Mouse (Mus musculus): ENCODE results near the gene Gm2115. TPM values are rescaled to one million over a fixed set of nuclear protein-coding genes. Genes with fewer than 3 reads are reported as not detected.
A peak's percentile ranks its signal among the peaks of the same experiment; 100 is the strongest.

Gene Gm2115
- polyA plus RNA-seq, 1 experiment from 2014 or later, result 0.47 TPM

DNA sequence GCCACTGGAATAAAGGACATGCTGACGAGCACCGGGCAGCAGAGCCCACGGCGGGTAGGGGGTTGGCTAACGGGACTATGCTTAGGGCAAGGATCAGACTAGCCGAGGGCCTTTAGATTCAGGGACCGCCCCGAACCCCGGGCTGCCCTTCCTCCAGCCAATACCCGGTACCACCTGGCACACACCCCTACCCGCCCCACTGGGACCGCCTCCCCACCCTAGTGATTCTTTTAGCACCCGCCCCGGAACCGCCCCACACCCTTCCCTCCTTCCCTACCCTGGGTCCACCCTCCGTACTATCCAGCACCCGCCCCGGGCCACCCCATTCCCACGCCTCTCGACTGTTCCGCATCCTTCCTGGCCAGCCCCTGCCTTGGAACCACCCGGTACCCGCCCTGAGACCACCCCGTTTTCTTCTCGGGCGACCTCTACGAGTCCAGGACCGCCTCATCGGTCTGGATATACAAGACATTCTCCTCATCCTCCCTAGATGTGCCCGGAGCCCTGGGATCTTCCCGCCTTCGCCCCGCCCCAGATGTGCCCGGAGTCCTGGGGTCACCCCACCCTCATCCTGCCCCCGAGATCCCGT, 77.0 kb downstream of the Gm2115 start:
- no peaks in the 10 kb centered on the region for H3K36me3 ChIP-seq
- WGBS, result under 1% methylated on average over 36 of the region's 36 CpGs

DNA sequence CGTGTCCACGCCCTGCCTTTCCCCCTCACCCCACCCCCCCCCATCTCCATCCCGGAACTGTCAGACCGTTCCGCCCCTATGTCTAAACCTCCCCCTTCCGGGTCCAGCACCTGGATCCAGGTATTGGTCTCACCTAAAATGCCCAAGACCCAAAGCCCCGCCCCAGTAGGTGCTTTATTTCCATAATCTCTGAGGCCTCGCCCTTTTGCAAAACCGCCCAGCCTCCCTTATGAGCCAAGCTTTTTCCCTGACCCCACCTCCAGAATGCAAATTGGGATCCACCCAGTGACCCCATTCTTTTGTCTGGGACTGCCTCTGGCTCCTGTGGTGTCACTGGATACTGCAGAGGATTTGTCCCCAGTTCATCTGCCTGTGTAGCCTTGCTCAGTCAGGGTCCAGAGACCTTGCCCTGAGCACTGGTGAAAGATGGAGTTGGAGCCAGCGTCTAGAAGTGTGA, 77.6 kb downstream of the Gm2115 start, which contains the start of gene Fah:
Fah (minus strand) TSS at position 430 of the 457 bp plus-strand sequence.
- no peaks in the 10 kb centered on the region for H3K9me3 ChIP-seq (replicated peaks)
- ATAC-seq (replicated peaks; ENCODE audit: insufficient number of reproducible peaks, insufficient read depth, low FRiP score, low read depth), result no peak; the same call in 1 of the 2 replicates
- no peak within 1 kb of the TSS for H3K27ac ChIP-seq
- under 1% methylated on average over 10 of the region's 10 CpGs for WGBS
- peak within 1 kb of the TSS; percentile 66 for H3K4me3 ChIP-seq
- no peaks in the 10 kb centered on the region for H3K36me3 ChIP-seq
- H3K9ac ChIP-seq, result peak within 1 kb of the TSS; percentile 64
- peaks cover 15% of the 10 kb centered on the region for H3K4me1 ChIP-seq (replicated peaks)
- H3K4me2 ChIP-seq, result peak within 1 kb of the TSS; percentile 98
- no peaks in the 10 kb centered on the region for H3K27me3 ChIP-seq

More for the DNA sequence above, 77.0 kb downstream of the Gm2115 start:
- Histone ChIP-seq H3K27ac (no peak overlapping the region), H3K4me2 (peak overlapping the region; percentile 98), H3K9ac (peak overlapping the region; percentile 64), H3K9me3 (replicated peaks) (no peaks in the 10 kb centered on the region), H3K4me1 (replicated peaks) (peaks cover 15% of the 10 kb centered on the region), H3K27me3 (no peaks in the 10 kb centered on the region), H3K4me3 (peak overlapping the region; percentile 66)
- ATAC-seq (replicated peaks; ENCODE audit: insufficient number of reproducible peaks, insufficient read depth, low FRiP score, low read depth), result peak; percentile 82

DNA sequence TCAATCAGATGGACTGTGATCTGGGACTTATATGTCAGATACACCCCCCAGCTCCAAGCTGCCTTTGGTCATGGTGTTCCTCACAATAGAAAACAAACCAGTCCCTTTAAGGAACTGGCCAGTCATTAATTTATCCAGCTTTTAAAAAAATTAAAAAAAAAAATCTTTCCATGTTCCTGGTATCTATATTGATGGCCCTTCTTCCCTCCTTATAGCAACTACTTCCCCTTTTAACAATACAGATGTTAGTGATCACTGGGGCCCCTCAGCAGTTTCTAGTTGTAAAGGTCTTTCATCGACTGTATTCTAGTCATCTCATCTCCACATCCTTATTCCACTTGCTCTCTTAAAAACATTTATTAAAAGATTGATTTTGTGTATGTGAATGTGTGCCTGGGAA, 82.9 kb downstream of the Gm2115 start:
- 80% methylated on average over 1 of the region's 1 CpGs for WGBS
- Histone ChIP-seq H3K27me3 (no peaks in the 10 kb centered on the region), H3K9me3 (replicated peaks) (no peaks in the 10 kb centered on the region), H3K4me3 (no peak overlapping the region), H3K9ac (no peak overlapping the region), H3K4me2 (no peak overlapping the region), H3K4me1 (replicated peaks) (peaks cover under 1% of the 10 kb centered on the region; the same call in 1 of the 2 replicates), H3K27ac (no peak overlapping the region), H3K36me3 (no peaks in the 10 kb centered on the region)
- ATAC-seq (replicated peaks; ENCODE audit: insufficient number of reproducible peaks, insufficient read depth, low FRiP score, low read depth), result no peak

DNA sequence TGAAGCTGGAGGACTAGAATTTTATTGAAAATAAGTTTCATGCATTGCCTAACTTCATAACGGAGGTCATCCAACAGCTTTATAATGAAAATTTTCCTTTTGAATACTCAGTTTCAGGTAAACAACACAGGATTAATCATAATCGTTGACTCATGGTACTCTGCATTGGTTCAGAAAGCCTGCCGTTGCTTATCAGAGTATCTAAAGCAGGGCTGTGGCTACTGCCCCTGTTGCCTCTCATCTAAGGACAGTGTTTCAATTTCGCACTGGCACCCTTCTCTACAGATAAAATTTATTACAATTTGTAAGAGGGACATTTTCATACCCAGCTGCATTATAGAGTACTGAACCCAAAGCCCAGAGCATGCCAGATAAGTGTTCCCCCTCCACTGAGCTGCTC, 83.7 kb downstream of the Gm2115 start:
- H3K27me3 ChIP-seq, result no peaks in the 10 kb centered on the region
- no peak overlapping the region for H3K27ac ChIP-seq
- WGBS, result 69% methylated on average over 4 of the region's 4 CpGs
- ATAC-seq (replicated peaks; ENCODE audit: insufficient number of reproducible peaks, insufficient read depth, low FRiP score, low read depth), result no peak
- H3K9me3 ChIP-seq (replicated peaks), result no peaks in the 10 kb centered on the region
- no peaks in the 10 kb centered on the region for H3K4me1 ChIP-seq (replicated peaks)
- peaks cover 7% of the 10 kb centered on the region; the same call in 1 of the 2 replicates for H3K36me3 ChIP-seq
- H3K4me3 ChIP-seq, result no peak overlapping the region
- H3K9ac ChIP-seq, result no peak overlapping the region
- H3K4me2 ChIP-seq, result no peak overlapping the region

DNA sequence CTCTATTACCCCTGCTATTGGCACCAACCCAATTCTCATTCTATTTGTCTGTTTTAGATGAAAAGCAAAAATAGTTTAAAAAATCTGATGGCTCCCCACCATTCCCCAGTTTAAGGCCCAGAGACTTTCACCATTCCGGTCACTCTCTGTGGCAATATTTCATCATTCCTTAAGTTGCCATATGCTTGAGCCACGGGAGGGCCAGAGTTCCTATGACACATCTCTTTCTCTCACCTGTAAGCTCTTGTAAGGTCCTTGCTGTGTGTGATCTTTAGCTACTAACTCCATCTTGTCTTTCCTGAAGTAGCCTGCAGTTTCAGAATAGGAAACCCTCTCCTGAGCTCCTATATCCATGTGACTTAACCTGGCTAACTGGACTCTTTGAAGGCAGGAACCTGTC, 90.2 kb downstream of the Gm2115 start:
- no peak overlapping the region for H3K4me2 ChIP-seq
- 91% methylated on average over 2 of the region's 2 CpGs for WGBS
- no peak overlapping the region for H3K27ac ChIP-seq
- H3K4me3 ChIP-seq, result no peak overlapping the region
- no peaks in the 10 kb centered on the region for H3K27me3 ChIP-seq
- H3K4me1 ChIP-seq (replicated peaks), result no peaks in the 10 kb centered on the region
- no peak overlapping the region for H3K9ac ChIP-seq
- no peaks in the 10 kb centered on the region for H3K9me3 ChIP-seq (replicated peaks)
- peaks cover 26% of the 10 kb centered on the region for H3K36me3 ChIP-seq
- no peak for ATAC-seq (replicated peaks; ENCODE audit: insufficient number of reproducible peaks, insufficient read depth, low FRiP score, low read depth)

DNA sequence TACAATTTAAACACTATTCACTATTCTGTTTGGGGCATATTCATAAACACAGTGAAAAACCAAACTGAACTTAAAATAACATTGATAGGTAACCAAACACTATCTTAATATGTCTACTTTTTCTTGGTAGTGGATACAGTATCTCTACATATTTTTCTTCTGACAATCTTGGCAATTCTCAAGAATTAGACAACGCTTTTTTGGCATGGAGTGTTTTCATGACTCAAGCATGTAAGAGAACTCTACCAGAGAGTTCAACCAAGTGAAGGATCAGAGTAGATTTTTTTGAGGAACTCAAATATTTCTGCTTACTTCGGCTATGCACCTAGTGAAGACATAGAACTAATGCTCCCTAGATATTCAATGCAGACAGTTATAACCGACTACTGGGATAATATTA, 92.2 kb downstream of the Gm2115 start:
- H3K4me1 ChIP-seq (replicated peaks), result no peaks in the 10 kb centered on the region
- peaks cover 32% of the 10 kb centered on the region for H3K36me3 ChIP-seq
- no peaks in the 10 kb centered on the region for H3K27me3 ChIP-seq
- H3K27ac ChIP-seq, result no peak overlapping the region
- H3K9ac ChIP-seq, result no peak overlapping the region
- H3K4me2 ChIP-seq, result no peak overlapping the region
- H3K9me3 ChIP-seq (replicated peaks), result no peaks in the 10 kb centered on the region
- no peak overlapping the region for H3K4me3 ChIP-seq
- no peak for ATAC-seq (replicated peaks; ENCODE audit: insufficient number of reproducible peaks, insufficient read depth, low FRiP score, low read depth)
- 90% methylated on average over 3 of the region's 3 CpGs for WGBS

DNA sequence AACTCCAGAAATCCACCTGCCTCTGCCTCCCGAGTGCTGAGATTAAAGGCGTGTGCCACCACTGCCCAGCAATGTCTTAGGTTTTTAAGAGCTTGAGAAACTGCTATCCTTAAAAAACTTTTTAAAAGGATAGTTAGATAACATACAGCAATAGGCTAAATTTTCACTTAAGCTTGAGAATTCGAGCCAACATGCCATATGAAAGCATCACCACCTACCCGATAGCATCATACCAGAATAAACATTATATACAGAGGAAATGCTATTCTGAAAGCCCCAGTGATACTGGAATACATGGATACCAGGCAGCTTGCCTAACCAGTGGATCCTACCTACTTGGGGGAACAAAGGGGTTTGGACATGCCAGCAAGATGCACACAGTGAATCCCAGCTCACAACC, 95.0 kb downstream of the Gm2115 start:
- peaks cover 18% of the 10 kb centered on the region for H3K36me3 ChIP-seq

DNA sequence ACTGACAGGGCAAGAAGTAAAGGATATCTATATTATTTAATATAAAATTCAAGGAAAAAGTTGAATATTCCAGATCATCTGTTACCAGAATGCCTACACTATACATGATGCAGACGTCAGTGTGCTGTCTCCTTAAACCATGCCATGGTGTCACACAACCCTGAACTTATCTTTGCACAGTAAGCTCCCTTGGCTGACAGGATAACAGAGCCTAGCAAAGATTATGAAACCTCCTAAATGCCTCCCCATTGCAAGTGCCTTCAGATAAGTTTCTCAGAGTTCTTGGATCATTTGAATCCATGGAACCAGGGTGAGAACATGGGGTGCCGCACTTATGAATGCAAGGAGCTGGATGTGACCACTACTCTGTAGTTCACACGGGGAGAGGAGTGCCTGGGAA, 103.1 kb downstream of the Gm2115 start:
- Histone ChIP-seq H3K4me1 (replicated peaks) (no peaks in the 10 kb centered on the region), H3K36me3 (peaks cover 21% of the 10 kb centered on the region), H3K27me3 (no peaks in the 10 kb centered on the region), H3K9me3 (replicated peaks) (no peaks in the 10 kb centered on the region), H3K27ac (no peak overlapping the region), H3K4me3 (no peak overlapping the region), H3K4me2 (no peak overlapping the region), H3K9ac (no peak overlapping the region)
- no peak for ATAC-seq (replicated peaks; ENCODE audit: insufficient number of reproducible peaks, insufficient read depth, low FRiP score, low read depth)
- WGBS, result 76% methylated on average over 3 of the region's 3 CpGs

More for the DNA sequence above, 95.0 kb downstream of the Gm2115 start:
- Histone ChIP-seq H3K27ac (no peak overlapping the region), H3K4me3 (no peak overlapping the region), H3K4me1 (replicated peaks) (no peaks in the 10 kb centered on the region), H3K27me3 (no peaks in the 10 kb centered on the region), H3K9ac (no peak overlapping the region), H3K4me2 (no peak overlapping the region), H3K9me3 (replicated peaks) (no peaks in the 10 kb centered on the region)
- WGBS, result 91% methylated on average over 4 of the region's 4 CpGs
- ATAC-seq (replicated peaks; ENCODE audit: insufficient number of reproducible peaks, insufficient read depth, low FRiP score, low read depth), result no peak

Other genes with a start within 250 kb of the Gm2115 start
- 1.5 and 3.4 TPM in 2 replicates for gene Arnt2, start 118.8 kb upstream of the Gm2115 start, polyA plus RNA-seq (2015; fragmentation: Nextera tagmentation; extraction: Ambion mirVana)
- gene Fah, start 77.8 kb downstream of the Gm2115 start, polyA plus RNA-seq (2015; fragmentation: Nextera tagmentation; extraction: Ambion mirVana), result 4.4 and 6.6 TPM in 2 replicates
- 136 and 149 TPM in 2 replicates for gene Zfand6, start 161.0 kb downstream of the Gm2115 start, polyA plus RNA-seq (2015; fragmentation: Nextera tagmentation; extraction: Ambion mirVana)

All from heart, embryonic 15.5 days (tissue).